Mouse (Mus musculus) urinary bladder, adult 18-20 months (tissue): ENCODE measurements at regions not wholly inside any gene's neighbourhood (a gene's known extent, or its start where the extent isn't known, plus 50 kb on each side); places are given as distances from the start of the nearest gene placed in this dataset.

Experiments used
- DNase-seq, 2 experiments: peaks; one replicate each; pipeline ENCODE4 v3.0.0; 2022; ENCODE audit warnings: low spot score in 2 of 2, mixed read lengths in 2 of 2

- DNase-seq = no peak
These were observed 102.3 kb upstream of the Nfe2l3 start for GRCm38 (mm10) chr6:51330069-51330706.

GRCm38 (mm10) chr6:51332841-51333240 is 99.6 kb upstream of the Nfe2l3 start:
- DNase-seq = no peak

- DNase-seq = peak in 1 of 2 experiments; percentile 21
These were observed 98.6 kb upstream of the Nfe2l3 start for GRCm38 (mm10) chr6:51333722-51334360.

- no peak for DNase-seq
These were observed 97.2 kb upstream of the Nfe2l3 start for GRCm38 (mm10) chr6:51335314-51335713.

GRCm38 (mm10) chr6:51339301-51339700 is 93.2 kb upstream of the Nfe2l3 start:
- DNase-seq = no peak

- no peak for DNase-seq
These were observed 84.7 kb upstream of the Nfe2l3 start for GRCm38 (mm10) chr6:51347721-51348120.

GRCm38 (mm10) chr6:51349771-51350170 is 82.7 kb upstream of the Nfe2l3 start:
- DNase-seq = no peak

GRCm38 (mm10) chr6:51355041-51355440 is 77.4 kb upstream of the Nfe2l3 start:
- no peak for DNase-seq

- DNase-seq = no peak
These were observed 70.8 kb upstream of the Nfe2l3 start for GRCm38 (mm10) chr6:51361611-51362180.

GRCm38 (mm10) chr6:51362475-51363226 is 69.8 kb upstream of the Nfe2l3 start:
- peak; percentile 82 to 83 for DNase-seq

- no peak for DNase-seq
These were observed 67.7 kb upstream of the Nfe2l3 start for GRCm38 (mm10) chr6:51364776-51365175.

GRCm38 (mm10) chr6:51369771-51370170 is 62.7 kb upstream of the Nfe2l3 start:
- DNase-seq = no peak

GRCm38 (mm10) chr6:51372357-51372756 is 60.1 kb upstream of the Nfe2l3 start:
- DNase-seq = no peak

GRCm38 (mm10) chr6:51378436-51378835 is 54.0 kb upstream of the Nfe2l3 start:
- no peak for DNase-seq

- DNase-seq = no peak
These were observed 53.4 kb upstream of the Nfe2l3 start for GRCm38 (mm10) chr6:51379074-51379473.

- DNase-seq = no peak
These were observed 52.8 kb upstream of the Nfe2l3 start for GRCm38 (mm10) chr6:51379560-51380274.

- no peak for DNase-seq
These were observed 52.2 kb upstream of the Nfe2l3 start for GRCm38 (mm10) chr6:51380275-51380575.

GRCm38 (mm10) chr6:51381465-51381864 is 51.0 kb upstream of the Nfe2l3 start:
- DNase-seq = no peak
